Mouse (Mus musculus) CH12.LX (cell line): ENCODE measurements at regions not wholly inside any gene's neighbourhood (a gene's known extent, or its start where the extent isn't known, plus 50 kb on each side); places are given as distances from the start of the nearest gene placed in this dataset.

Experiments
- DNase-seq: peaks from one replicate; pipeline ENCODE4 v3.0.0-alpha.2; 2013; ENCODE audit errors: extremely low read depth
- H3K27ac ChIP-seq: 2 replicates; pipeline ENCODE4 v1.5.1; 2012; ENCODE audit warnings: low read depth, mild to moderate bottlenecking, control low read depth, moderate library complexity; ENCODE audit not compliant: insufficient read depth
- H3K27me3 ChIP-seq: replicated peaks from 2 replicates; pipeline ENCODE3; 2012; ENCODE audit warnings: inconsistent platforms
- H3K36me3 ChIP-seq, 2 experiments: replicated peaks in 1 of 2; 2 replicates each; pipeline versions ENCODE3 to v1.6.1; 2012; ENCODE audit warnings: inconsistent platforms in 1 of 2, low read length in 1 of 2, mild to moderate bottlenecking in 1 of 2, mixed read lengths in 1 of 2, moderate library complexity in 1 of 2; ENCODE audit not compliant: control insufficient read depth in 1 of 2, insufficient read depth in 1 of 2
- H3K4me1 ChIP-seq, 2 experiments: 2 replicates each; pipeline ENCODE4 v1.6.1; 2012; ENCODE audit warnings: inconsistent platforms in 1 of 2, moderate library complexity in 1 of 2; ENCODE audit not compliant: insufficient read depth in 2 of 2, control insufficient read depth in 1 of 2
- H3K4me2 ChIP-seq: 2 replicates; pipeline ENCODE4 v1.6.1; 2012; ENCODE audit warnings: low read depth, mild to moderate bottlenecking, control low read depth; ENCODE audit not compliant: poor library complexity, insufficient read depth, severe bottlenecking
- H3K4me3 ChIP-seq, 3 experiments: fragments of 150-350 bp in 1 of 3; sonication (generic) in 1 of 3; replicated peaks in 1 of 3; 2 replicates each; pipeline versions ENCODE3 to v1.5.1; 2011 to 2012; ENCODE audit warnings: low read depth in 2 of 3, low read length in 2 of 3, mild to moderate bottlenecking in 2 of 3, moderate library complexity in 2 of 3, control low read depth in 1 of 3, improper control_type of control experiment in 1 of 3, inconsistent platforms in 1 of 3, mixed read lengths in 1 of 3; ENCODE audit not compliant: poor library complexity in 1 of 3
- H3K79me2 ChIP-seq: replicated peaks from 2 replicates; pipeline ENCODE4 v1.6.1; 2012; ENCODE audit warnings: mild to moderate bottlenecking, moderate library complexity; ENCODE audit not compliant: control insufficient read depth, poor library complexity, insufficient read depth, severe bottlenecking; ENCODE audit errors: extremely low read depth
- H3K9ac ChIP-seq: 2 replicates; pipeline ENCODE4 v1.6.1; 2012; ENCODE audit warnings: low read depth, mild to moderate bottlenecking, control low read depth, moderate library complexity; ENCODE audit not compliant: insufficient read depth
- H3K9me3 ChIP-seq: replicated peaks from 2 replicates; pipeline ENCODE3; 2012; ENCODE audit warnings: low read length, inconsistent platforms, mixed read lengths
- CHD1 ChIP-seq: IDR thresholded peaks from 2 replicates; pipeline ENCODE4 v1.6.1; 2012; ENCODE audit warnings: low read depth, low read length, improper control_type of control experiment, inconsistent platforms
- CHD2 ChIP-seq: IDR thresholded peaks from 2 replicates; pipeline ENCODE4 v1.6.1; 2011; ENCODE audit warnings: low read length, improper control_type of control experiment
- E2F4 ChIP-seq: IDR thresholded peaks from 2 replicates; pipeline ENCODE4 v1.6.1; 2011; ENCODE audit warnings: low read depth, low read length, improper control_type of control experiment; ENCODE audit not compliant: insufficient replicate concordance
- EP300 ChIP-seq: IDR thresholded peaks from 2 replicates; pipeline ENCODE4 v1.6.1; 2011; ENCODE audit warnings: low read length, improper control_type of control experiment
- ETS1 ChIP-seq: conservative IDR thresholded peaks from 2 replicates; pipeline ENCODE4 v1.6.1; 2012; ENCODE audit warnings: low read depth, mild to moderate bottlenecking, inconsistent platforms, low read length, improper control_type of control experiment, moderate library complexity
- HCFC1 ChIP-seq: IDR thresholded peaks from 2 replicates; pipeline ENCODE4 v1.6.1; 2012; ENCODE audit warnings: low read depth, mild to moderate bottlenecking, inconsistent platforms, low read length, improper control_type of control experiment
- IRF4 ChIP-seq: IDR thresholded peaks from 2 replicates; pipeline ENCODE4 v1.6.1; 2014; ENCODE audit warnings: low read depth, mild to moderate bottlenecking, inconsistent platforms, low read length, improper control_type of control experiment
- JUN ChIP-seq: IDR thresholded peaks from 2 replicates; pipeline ENCODE4 v1.6.1; 2011; ENCODE audit warnings: low read depth, mild to moderate bottlenecking, low read length, improper control_type of control experiment, moderate library complexity; ENCODE audit not compliant: insufficient read depth
- KAT2A ChIP-seq: IDR thresholded peaks from 2 replicates; pipeline ENCODE4 v1.6.1; 2012; ENCODE audit warnings: low read length, improper control_type of control experiment, inconsistent platforms; ENCODE audit not compliant: insufficient replicate concordance
- MAFK ChIP-seq: IDR thresholded peaks from 2 replicates; pipeline ENCODE4 v1.6.1; 2011; ENCODE audit warnings: low read length, improper control_type of control experiment; ENCODE audit not compliant: insufficient replicate concordance
- MAZ ChIP-seq: IDR thresholded peaks from 2 replicates; pipeline ENCODE4 v1.6.1; 2012; ENCODE audit warnings: low read depth, mild to moderate bottlenecking, inconsistent platforms, low read length, improper control_type of control experiment, moderate library complexity
- MXI1 ChIP-seq: IDR thresholded peaks from 2 replicates; pipeline ENCODE4 v1.6.1; 2011; ENCODE audit warnings: mild to moderate bottlenecking, low read depth, low read length, improper control_type of control experiment
- MYC ChIP-seq: IDR thresholded peaks from 2 replicates; pipeline ENCODE4 v1.6.1; 2011; ENCODE audit warnings: low read depth, mild to moderate bottlenecking, improper control_type of control experiment, low read length
- PAX5 ChIP-seq: IDR thresholded peaks from 2 replicates; pipeline ENCODE4 v1.6.1; 2012; ENCODE audit warnings: low read length, inconsistent platforms, mixed read lengths
- POLR2A ChIP-seq: IDR thresholded peaks from 2 replicates; pipeline ENCODE4 v1.6.1; 2011; ENCODE audit warnings: low read depth, mild to moderate bottlenecking, improper control_type of control experiment, low read length
- RCOR1 ChIP-seq: conservative IDR thresholded peaks from 2 replicates; pipeline ENCODE4 v1.6.1; 2012; ENCODE audit warnings: low read depth, mild to moderate bottlenecking, inconsistent platforms, low read length, improper control_type of control experiment
- SIN3A ChIP-seq: IDR thresholded peaks from 2 replicates; pipeline ENCODE4 v1.6.1; 2012; ENCODE audit warnings: low read length, improper control_type of control experiment, inconsistent platforms
- TBP ChIP-seq: conservative IDR thresholded peaks from 2 replicates; pipeline ENCODE4 v1.6.1; 2011; ENCODE audit warnings: low read depth, low read length, improper control_type of control experiment
- UBTF ChIP-seq: IDR thresholded peaks from 2 replicates; pipeline ENCODE4 v1.6.1; 2012; ENCODE audit warnings: low read depth, mild to moderate bottlenecking, inconsistent platforms, low read length, improper control_type of control experiment, moderate library complexity
- USF1 ChIP-seq: IDR thresholded peaks from 2 replicates; pipeline ENCODE4 v1.6.1; 2014; ENCODE audit warnings: low read depth, mild to moderate bottlenecking, inconsistent platforms, low read length, improper control_type of control experiment
- USF2 ChIP-seq: conservative IDR thresholded peaks from 2 replicates; pipeline ENCODE4 v1.6.1; 2011; ENCODE audit warnings: low read depth, low read length, improper control_type of control experiment
- ZNF384 ChIP-seq: IDR thresholded peaks from 2 replicates; pipeline ENCODE4 v1.6.1; 2012; ENCODE audit warnings: low read depth, low read length, improper control_type of control experiment, inconsistent platforms
- dilution Hi-C: fragments of 300-500 bp; cut with MboI; formaldehyde crosslinking; loops from 2 replicates; pipeline ENCODE4 v1.14.3; 2020; ENCODE audit warnings: low sequenced_read_pairs; ENCODE audit not compliant: extremely low pct_unique_long_range_greater_than_20kb, extremely low pct_ligation_motif_present
- in situ Hi-C: fragments of 300-500 bp; cut with MboI; formaldehyde crosslinking; loops from 3 replicates; pipeline ENCODE4 v1.14.3; 2019; ENCODE audit warnings: low sequenced_read_pairs, low pct_ligation_motif_present, low pct_unique_long_range_greater_than_20kb, mixed read lengths

- H3K27ac ChIP-seq: no peak overlapping the region
- in situ Hi-C loops (no loop called here), dilution Hi-C loops (no loop called here)
Measured at GRCm38 (mm10) chr17:16027989-16028388, 197.2 kb upstream of the Rgmb start.

GRCm38 (mm10) chr17:16004871-16005575, 174.2 kb upstream of the Rgmb start:
- Histone ChIP-seq H3K27me3 (no peaks in the 10 kb centered on the region), H3K36me3 (no peaks in the 10 kb centered on the region), H3K9ac (no peak overlapping the region), H3K9me3 (no peaks in the 10 kb centered on the region), H3K4me2 (no peak overlapping the region), H3K4me1 (peaks cover 0 to 14% of the 10 kb centered on the region in 2 experiments; a peak in 2 of 4 replicates), H3K27ac (no peak overlapping the region), H3K79me2 (no peaks in the 10 kb centered on the region), H3K4me3 (no peak overlapping the region)
- dilution Hi-C loops (no loop called here), in situ Hi-C loops (no loop called here)
- DNase-seq: no peak
- TF ChIP-seq POLR2A: no peak

More at GRCm38 (mm10) chr17:16027989-16028388, 197.2 kb upstream of the Rgmb start:
- Histone ChIP-seq H3K9ac (no peak overlapping the region), H3K4me3 (no peak overlapping the region), H3K4me2 (no peak overlapping the region), H3K9me3 (no peaks in the 10 kb centered on the region), H3K36me3 (no peaks in the 10 kb centered on the region), H3K79me2 (no peaks in the 10 kb centered on the region), H3K27me3 (no peaks in the 10 kb centered on the region), H3K4me1 (peaks cover 2 to 18% of the 10 kb centered on the region in 2 experiments; a peak in 3 of 4 replicates)
- DNase-seq: no peak
- TF ChIP-seq POLR2A: no peak
- TF ChIP-seq MYC: no peak
- no peak for TF ChIP-seq MAFK
- no peak for TF ChIP-seq UBTF
- TF ChIP-seq TBP: no peak
- TF ChIP-seq JUN: no peak
- TF ChIP-seq IRF4: no peak
- no peak for TF ChIP-seq PAX5
- TF ChIP-seq SIN3A: no peak
- TF ChIP-seq E2F4: no peak

- DNase-seq: no peak
- Histone ChIP-seq H3K36me3 (no peaks in the 10 kb centered on the region), H3K4me2 (no peak overlapping the region), H3K4me3 (no peak overlapping the region), H3K27ac (no peak overlapping the region), H3K4me1 (peaks cover 0 to 14% of the 10 kb centered on the region in 2 experiments; a peak in 2 of 4 replicates)
- dilution Hi-C loops: no loop called here
- no peak for TF ChIP-seq HCFC1
- TF ChIP-seq IRF4: no peak
- TF ChIP-seq CHD2: no peak
- no peak for TF ChIP-seq MAZ
- TF ChIP-seq EP300: no peak
- no peak for TF ChIP-seq USF2
- no peak for TF ChIP-seq SIN3A
- TF ChIP-seq KAT2A: no peak
- no peak for TF ChIP-seq MYC
- no peak for TF ChIP-seq ZNF384
- no peak for TF ChIP-seq ETS1
- no peak for TF ChIP-seq TBP
- TF ChIP-seq USF1: no peak
- TF ChIP-seq UBTF: no peak
- TF ChIP-seq MXI1: no peak
- TF ChIP-seq CHD1: no peak
- TF ChIP-seq E2F4: no peak
- no peak for TF ChIP-seq RCOR1
- TF ChIP-seq, all 38 proteins: peak for 0
- in situ Hi-C loops: no loop called here
- Histone ChIP-seq H3K9me3 (no peaks in the 10 kb centered on the region), H3K27me3 (no peaks in the 10 kb centered on the region), H3K79me2 (no peaks in the 10 kb centered on the region), H3K9ac (no peak overlapping the region)
Measured at GRCm38 (mm10) chr17:16004002-16004401, 173.2 kb upstream of the Rgmb start.
